Mouse (Mus musculus) CD4-positive, CD25-positive, alpha-beta regulatory T cell (primary cell): ENCODE measurements around the gene Tmigd1. TPM values are rescaled to one million over a fixed set of nuclear protein-coding genes. Genes with fewer than 3 reads are reported as not detected.

Experiments used
- polyA plus RNA-seq: library from polyadenylated mRNA; unstranded; fragments of 100-300 nt; shearing (Covaris generic); gene quantifications from one replicate; pipeline ENCODE4 v1.2.1, GENCODE M21; 2017

The Tmigd1 gene
- 0.54 TPM for polyA plus RNA-seq

GRCm38 (mm10) chr11:76901579-76902361 is at the start of gene Tmigd1:
Tmigd1 (plus strand) TSS chr11:76902159.

DNA sequence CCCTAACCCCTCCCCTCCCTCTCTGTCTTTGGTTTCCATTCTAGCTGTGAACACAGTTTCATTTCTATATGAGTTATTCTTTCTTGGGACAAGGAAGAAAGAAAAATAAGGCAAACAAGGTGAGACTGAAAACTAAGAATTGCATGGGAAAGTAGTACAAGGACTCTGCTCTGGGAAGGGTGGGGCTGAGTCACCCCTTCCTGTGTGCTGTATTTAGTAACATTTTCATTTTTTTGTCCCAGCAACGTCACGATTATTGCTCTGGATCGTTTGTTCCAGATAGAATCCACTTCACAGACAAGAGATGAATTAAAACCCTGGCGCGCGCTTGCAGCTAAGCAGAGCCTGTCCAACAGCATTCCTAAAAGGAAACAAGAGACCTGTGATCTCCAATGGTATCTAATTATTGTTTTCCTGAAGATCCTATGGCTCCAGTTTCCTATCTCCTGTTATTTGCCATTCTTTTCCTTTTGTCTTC is 22.8 kb downstream of the Tmigd1 start, which contains the start of gene Blmh:
Gene Blmh, plus strand, starts transcription at position 51 of the 478 bp plus-strand sequence.

Other genes with a start within 250 kb of the Tmigd1 start
- gene Bhlha9, start 229.7 kb upstream of the Tmigd1 start, polyA plus RNA-seq: not detected
- not detected for gene Trarg1, start 222.4 kb upstream of the Tmigd1 start, polyA plus RNA-seq
- 60.8 TPM for gene Gosr1, start 138.6 kb upstream of the Tmigd1 start, polyA plus RNA-seq
- gene Cpd, start 55.1 kb upstream of the Tmigd1 start, polyA plus RNA-seq: 6.7 TPM
- gene Blmh, start 22.6 kb downstream of the Tmigd1 start, polyA plus RNA-seq: 62.6 TPM
- 0.13 TPM for gene Slc6a4, start 96.4 kb downstream of the Tmigd1 start, polyA plus RNA-seq
- 45.4 TPM for gene Nsrp1, start 176.3 kb downstream of the Tmigd1 start, polyA plus RNA-seq